Mouse (Mus musculus): ENCODE data around the gene Ddah1.

DNA sequence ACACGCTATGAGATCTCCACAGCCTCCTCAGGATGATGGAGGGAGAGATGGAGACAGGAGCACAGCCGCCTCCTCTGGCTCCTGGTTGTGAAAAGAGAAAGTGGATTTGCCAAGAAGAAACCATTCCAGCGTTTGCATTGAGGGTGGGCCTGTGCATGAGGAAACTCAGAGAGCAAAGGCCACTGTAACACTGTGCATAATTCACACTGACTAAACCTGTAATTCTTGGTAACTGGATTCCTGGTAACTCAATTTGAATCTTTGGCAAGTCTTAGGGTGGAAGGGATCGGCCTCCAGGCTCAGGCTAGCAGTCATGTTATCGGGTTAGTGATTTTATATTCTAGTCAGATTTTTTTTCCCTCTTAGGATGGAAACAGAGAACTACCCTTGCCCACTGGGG, 17.4 kb downstream of the Ddah1 start:
- TF ChIP-seq POLR2A (IDR thresholded peaks at IDR 0.05; ENCODE audit: borderline replicate concordance, extremely low read depth, low read depth, low read length) (no peak), CTCF (IDR thresholded peaks at IDR 0.05; ENCODE audit: insufficient read depth, low read length) (no peak)
